Mouse (Mus musculus): ENCODE data around the gene Plet1.

The Plet1 gene

DNA sequence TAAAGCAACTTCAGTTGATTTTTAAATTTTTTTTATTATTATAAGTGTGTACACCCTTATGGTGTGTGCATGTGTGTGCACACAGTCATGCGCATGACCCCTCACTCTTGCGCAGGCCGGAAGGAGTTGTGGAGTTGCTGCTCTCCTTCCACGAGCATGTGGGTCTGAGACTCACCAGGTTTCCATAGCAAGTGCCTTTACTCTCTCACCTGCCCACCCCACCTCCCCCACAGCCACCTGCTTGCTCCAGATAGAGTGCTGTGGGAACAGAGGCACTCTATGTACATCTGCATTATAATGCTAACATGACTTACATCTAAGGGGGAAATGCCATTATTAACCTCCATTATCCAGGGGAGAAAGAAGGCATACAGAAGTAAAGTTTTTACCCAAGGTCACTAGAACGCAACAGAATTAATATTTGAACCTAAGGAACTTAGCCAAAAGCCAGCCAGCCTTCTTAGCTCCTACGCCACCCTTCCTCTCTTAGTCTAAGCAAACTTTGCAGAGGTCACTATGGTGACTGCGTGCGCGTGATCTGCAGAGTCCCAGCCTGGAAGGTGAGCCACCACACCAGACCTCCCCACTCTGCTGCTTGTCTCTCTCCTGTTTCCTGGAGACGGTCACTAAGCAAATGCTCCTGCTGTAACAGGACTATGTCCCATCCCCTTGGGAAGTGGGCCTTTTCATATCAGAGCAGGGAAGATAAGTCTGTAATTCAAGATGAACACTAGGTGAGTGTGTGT, 1.3 kb downstream of the Plet1 start:
- CTCF ChIA-PET, result no interaction called here

- CTCF ChIA-PET, result no interaction called here
Observed at GRCm38 (mm10) chr9:50496151-50496505, 1.8 kb downstream of the Plet1 start.

- CTCF ChIA-PET, result no interaction called here
Observed at GRCm38 (mm10) chr9:50496546-50496945, 2.2 kb downstream of the Plet1 start.

DNA sequence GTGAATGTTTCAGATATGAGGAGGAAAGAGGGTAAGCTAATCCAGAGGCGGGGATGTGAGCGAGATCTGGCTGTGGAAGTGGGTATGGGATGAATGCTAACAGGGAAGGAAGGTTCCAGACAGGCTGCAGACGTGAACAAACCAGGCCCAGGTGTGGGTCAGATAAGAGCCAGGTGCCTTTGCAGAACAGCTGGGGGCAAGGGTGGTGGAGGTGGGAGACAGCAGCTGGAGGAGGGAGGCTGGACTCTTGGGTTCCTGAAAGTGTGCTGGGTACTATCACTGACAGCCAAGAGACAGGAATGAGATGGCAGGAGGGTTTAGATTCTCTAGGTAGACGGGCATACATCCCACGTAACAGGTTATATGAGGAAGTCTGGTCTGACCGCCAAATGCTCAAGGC, 2.8 kb downstream of the Plet1 start:
- CTCF ChIA-PET, result no interaction called here

DNA sequence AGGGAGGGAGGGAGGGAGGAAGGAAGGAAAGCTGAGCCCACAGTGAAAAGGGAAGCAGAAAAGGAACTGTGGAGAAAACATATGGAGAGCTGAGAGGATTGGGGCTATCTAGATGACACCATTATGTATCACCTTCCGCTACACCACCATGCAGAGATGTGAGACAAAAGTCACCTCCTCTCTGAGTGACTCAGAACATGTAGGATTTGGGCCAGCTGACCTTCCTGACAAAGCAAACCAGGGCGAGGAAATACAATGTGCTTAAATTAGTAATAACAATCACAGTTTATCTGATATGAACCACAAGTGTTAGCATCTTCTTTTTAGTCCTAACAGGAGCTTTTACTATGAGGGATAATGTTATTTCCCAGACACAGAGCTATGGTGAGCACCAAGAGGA, 3.2 kb downstream of the Plet1 start:
- CTCF ChIA-PET, result no interaction called here

DNA sequence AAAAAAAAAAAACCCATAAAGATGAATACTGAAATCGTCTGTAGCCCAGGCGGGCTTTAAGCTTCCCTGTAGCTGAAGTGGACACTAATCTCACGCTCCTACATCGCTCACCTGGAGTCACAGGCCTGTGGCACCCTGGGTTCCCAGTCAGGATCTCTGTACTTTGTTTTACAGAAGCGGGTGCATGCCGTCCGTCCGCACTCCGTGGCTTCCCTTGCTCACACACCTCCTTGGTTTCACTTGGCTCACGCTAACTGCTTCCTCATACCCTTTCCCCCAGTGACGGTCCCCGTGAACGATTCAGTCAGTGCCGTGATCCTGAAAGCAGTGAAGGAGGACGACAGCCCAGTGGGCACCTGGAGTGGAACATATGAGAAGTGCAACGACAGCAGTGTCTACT, 4.5 kb downstream of the Plet1 start:
- CTCF ChIA-PET, result no interaction called here

DNA sequence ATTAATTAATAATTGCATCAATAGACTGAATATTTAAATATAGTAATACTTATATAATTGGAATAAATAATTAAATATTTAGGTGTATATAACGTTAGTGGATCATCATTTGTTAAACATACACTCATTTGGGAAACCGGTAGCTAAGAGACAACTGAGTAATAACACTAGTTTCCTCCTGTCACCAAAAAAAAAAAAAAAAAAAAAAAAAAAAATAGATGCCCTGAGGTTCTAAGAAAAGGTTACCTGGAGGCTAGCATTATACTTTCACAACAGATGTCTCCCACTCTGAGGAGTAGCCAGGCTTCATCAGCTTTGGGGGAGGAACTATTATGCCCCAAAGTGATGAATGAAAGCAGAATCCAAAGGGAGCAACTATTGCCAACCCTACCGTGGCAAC, 5.5 kb downstream of the Plet1 start:
- CTCF ChIA-PET, result interaction anchor here (0.5 kb wide), 1 partner anchor 58 kb away, joined by 3 read pairs; no protein-coding TSS in a partner anchor

- CTCF ChIA-PET, result no interaction called here
Observed at GRCm38 (mm10) chr9:50500467-50500973, 6.2 kb downstream of the Plet1 start.

DNA sequence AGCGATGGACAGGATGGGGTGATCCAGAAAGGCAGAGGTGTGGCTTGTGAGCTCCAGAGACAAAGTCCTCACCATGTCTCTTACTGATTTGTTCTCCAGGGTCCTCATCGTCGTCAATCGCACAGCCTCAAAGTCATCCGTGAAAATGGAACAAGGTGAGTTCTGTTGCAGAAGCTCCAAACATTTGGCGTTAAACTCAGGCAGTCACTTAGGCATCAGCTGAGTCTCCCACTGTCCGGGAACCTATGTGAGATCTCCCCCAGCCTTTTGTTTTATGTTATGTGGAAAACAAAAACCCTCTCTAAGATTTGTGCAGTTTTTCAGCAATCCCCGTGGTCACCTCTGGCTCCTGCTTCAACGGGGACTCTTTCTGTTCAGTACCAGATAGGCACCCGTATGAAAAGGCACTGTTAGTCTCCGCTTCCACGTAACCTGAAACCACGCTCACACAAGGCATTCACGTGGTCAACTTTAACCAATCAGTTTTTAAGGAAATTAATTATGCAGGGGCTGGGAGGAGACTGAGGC, 6.7 kb downstream of the Plet1 start:
- CTCF ChIA-PET, result no interaction called here

- CTCF ChIA-PET, result interaction anchor here (0.7 kb wide), 1 partner anchor 1811 kb away, joined by 5 read pairs; no protein-coding TSS in a partner anchor
Observed at GRCm38 (mm10) chr9:50502949-50503348, 8.6 kb downstream of the Plet1 start.

DNA sequence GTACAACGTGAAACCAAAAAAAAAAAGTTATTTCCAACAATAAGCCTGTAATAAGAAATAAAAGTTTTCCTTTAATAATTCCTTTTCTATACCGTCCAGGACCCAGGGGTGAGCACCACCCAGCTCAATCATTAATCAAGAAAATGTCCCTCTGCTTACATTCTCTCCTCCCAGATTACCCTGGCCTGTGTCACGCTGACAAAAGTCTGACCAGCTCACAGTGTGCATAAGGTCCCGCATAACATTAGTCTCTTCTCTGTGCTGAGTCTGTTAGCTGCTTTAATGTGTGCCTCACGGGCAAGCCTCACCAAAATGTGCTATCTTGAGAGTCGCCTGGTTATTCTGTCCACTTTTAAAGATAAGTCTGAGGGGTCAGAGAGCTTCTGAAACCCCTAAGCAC, 11.1 kb downstream of the Plet1 start:
- CTCF ChIA-PET, result no interaction called here

DNA sequence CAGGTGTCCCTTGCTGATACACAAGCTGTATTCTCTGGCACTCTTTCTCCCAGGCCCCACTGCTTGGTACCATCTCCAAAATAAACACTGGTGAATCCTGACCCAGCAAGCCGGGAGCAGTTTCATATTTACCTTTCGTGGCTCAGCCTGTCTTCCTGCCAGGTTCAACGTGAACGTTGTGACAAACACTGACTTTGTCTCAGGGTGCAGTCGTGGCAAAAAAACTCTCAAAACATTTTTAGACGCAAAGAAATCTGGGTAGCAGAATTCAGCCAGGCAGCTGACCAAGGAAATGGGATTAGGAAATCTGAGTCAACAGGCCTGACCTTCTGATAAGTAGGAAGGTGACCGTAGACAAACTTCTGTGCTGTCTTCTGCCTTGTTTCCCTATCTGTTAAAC, 13.2 kb downstream of the Plet1 start:
- CTCF ChIA-PET, result no interaction called here

GRCm38 (mm10) chr9:50515462-50515861, 21.1 kb downstream of the Plet1 start:
- CTCF ChIA-PET, result no interaction called here

GRCm38 (mm10) chr9:50518781-50519180, 24.5 kb downstream of the Plet1 start:
- CTCF ChIA-PET, result no interaction called here

DNA sequence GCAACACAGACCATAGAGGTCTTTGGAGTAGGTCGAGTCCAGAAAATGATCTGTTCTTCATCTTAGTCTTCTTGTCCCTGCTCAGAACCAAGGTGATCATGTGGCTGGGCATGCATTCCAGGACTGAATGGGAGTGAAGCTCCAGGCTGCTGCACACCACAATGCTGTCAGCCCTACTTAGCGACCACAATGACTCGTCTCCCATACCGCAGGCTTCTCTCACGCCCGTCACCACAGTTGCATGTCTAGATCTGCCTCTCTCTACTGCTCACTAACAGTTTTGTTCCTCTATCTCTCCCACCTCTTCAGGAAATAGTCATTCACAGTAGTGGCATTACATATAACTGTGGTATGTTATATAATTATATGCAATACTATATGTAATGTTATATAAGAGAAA, 26.4 kb downstream of the Plet1 start:
- CTCF ChIA-PET, result interaction anchor here (0.9 kb wide), 1 partner anchor 73 kb away, joined by 3 read pairs; no protein-coding TSS in a partner anchor

DNA sequence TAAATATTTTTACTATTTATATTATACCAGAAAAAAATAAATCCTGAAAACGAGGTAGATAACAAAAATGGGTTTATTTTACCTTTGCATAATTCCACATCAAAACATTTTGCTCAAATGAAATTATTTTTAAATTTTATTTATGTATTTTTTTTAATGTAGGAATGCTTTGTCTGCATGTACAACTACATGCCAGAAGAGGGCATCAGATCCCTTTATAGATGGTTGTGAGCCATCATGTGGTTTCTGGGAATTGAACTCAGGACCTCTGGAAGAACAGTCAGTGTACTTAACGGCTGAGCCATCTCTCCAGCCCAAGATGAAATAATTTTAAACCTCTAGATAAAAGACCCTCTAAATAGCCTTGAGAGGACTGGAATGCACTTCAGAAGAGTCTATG, 27.2 kb downstream of the Plet1 start:
- CTCF ChIA-PET, result interaction anchor here (0.9 kb wide), 1 partner anchor 72 kb away, joined by 3 read pairs; no protein-coding TSS in a partner anchor

GRCm38 (mm10) chr9:50522574-50522973, 28.2 kb downstream of the Plet1 start:
- CTCF ChIA-PET, result interaction anchor here (1.0 kb wide), 1 partner anchor 111 kb away, joined by 5 read pairs; no protein-coding TSS in a partner anchor

GRCm38 (mm10) chr9:50524936-50525335, 30.6 kb downstream of the Plet1 start:
- CTCF ChIA-PET, result no interaction called here

DNA sequence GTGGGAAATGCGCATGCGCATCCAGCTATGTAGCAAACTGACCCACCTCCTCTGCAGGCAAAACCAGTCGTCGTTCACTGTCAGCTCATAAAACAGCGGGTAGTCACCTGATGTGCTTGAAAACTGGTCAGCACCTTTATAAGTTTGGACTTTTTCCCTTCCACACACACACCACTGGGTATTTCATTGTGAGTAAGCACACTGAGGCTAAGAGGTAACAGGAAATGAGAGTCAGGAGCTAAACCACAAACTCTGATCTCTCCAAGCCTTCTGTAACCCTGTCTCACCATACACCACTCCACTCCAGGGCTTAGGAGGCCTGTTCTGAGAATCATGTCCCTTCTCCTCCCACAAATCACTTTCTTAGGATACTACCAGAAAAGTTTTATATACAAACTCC, 31.3 kb downstream of the Plet1 start:
- CTCF ChIA-PET, result interaction anchor here (0.8 kb wide), 1 partner anchor 69 kb away, joined by 6 read pairs; no protein-coding TSS in a partner anchor

DNA sequence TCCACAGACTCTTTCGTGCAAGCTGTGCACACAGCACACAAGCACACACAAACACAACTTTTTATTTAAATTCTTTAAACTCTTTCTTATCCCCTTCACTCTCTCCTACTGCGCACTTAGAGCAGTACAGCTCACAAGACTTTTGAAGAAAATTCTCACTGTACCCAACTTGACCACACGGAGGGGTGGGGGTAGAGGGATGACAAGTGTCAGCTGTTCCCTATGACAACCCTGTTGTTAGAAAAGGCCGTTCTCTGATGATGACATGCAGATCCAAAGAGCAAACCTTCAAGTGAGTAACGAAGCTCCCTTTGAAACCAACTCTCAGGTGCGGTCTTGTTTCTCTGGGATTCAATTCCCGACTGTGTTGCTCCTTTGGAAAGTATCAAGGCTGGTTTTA, 33.5 kb downstream of the Plet1 start:
- CTCF ChIA-PET, result interaction anchor here (0.6 to 1.3 kb wide), 3 partner anchors 10 to 76 kb away, joined by 3 to 4 read pairs (median 3); partner anchors contain the start of genes Sdhd and Timm8b

- CTCF ChIA-PET, result interaction anchor here (0.7 to 1.3 kb wide), 2 partner anchors 76 to 85 kb away, joined by 3 read pairs; partner anchors contain the start of genes Sdhd and Timm8b
Observed at GRCm38 (mm10) chr9:50528293-50528892, 34.1 kb downstream of the Plet1 start, which contains the start of gene Pts. Gene Pts, minus strand, starts transcription at chr9:50528724.

DNA sequence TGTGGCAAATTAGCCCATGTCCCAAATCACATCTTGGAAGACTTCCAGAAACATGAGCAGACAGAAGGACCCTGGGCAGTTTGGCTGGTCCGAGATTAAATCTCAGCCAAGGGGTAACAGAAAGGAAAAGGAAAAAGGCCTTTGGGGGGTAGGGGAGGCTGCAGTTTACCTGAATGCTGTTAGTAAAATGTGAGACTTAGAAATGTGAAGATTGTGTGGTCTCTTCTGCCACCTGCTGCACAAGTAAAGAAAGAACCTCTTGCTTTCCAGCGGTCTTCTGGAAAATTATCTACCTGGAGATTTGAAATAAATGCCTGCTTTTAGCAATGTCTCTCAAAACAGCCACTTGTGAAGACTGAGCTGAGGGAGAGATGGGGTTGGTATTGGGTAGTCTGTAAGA, 36.6 kb downstream of the Plet1 start:
- CTCF ChIA-PET, result no interaction called here

- CTCF ChIA-PET, result no interaction called here
Observed at GRCm38 (mm10) chr9:50533328-50533727, 39.0 kb downstream of the Plet1 start.
